Mouse (Mus musculus) right cerebral cortex, postnatal 4 days (tissue): ENCODE data around the gene Kidins220.

Experiments used
- DNase-seq: peaks from one replicate; pipeline ENCODE4 v3.0.0-alpha.2; 2022

Kidins220 gene

DNA sequence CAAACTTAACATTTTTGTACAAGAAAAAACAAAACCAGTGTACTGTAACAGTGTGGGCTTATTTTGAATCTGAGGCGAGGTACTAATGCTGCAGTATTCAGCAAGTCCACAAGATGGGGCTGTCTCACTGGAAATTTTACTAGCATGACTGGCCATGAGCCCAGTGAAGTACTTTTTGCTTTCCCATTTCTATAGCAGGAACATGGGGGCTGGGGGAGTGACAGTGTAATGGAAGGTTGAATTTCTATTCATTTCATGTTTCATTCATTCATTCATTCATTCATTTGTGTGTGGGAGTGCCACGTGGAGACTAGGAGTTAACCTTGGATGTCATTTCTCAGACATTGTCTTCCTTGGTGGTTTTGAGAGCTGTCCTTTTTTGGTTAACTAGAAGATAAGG lies 52.7 kb downstream of the Kidins220 start:
- DNase-seq = peak; percentile 70

DNA sequence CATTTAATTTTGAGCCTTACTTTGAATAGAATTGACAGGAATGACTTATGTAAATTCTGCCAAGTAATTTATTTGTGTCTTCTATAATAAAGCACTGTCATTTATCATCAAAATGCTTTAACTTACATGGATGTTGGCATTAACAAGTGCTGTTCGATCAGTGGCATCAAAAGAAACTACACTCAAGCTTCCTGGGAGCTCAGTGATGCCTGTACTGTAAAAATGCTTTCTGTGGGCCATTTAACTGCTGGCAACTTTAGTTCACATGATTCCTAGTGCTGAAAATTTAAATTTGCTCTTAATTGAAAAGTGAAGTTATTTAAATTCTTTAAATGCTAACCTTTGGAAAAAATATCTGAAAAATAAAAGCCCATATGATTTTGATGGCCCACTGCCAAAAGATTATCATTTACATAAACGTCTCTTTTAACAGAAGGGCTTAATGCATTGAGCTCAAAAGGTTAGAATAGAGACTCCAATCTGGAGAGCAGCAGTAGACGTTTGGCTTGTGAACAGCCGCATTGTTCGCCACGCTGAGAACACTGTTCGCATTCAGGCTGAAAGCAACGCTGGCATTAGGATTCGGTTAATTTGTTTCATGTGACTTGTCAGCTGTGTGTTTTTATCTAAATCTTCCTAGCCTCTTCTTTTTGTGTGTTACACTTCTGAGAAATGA lies 59.1 kb downstream of the Kidins220 start:
- no peak for DNase-seq

DNA sequence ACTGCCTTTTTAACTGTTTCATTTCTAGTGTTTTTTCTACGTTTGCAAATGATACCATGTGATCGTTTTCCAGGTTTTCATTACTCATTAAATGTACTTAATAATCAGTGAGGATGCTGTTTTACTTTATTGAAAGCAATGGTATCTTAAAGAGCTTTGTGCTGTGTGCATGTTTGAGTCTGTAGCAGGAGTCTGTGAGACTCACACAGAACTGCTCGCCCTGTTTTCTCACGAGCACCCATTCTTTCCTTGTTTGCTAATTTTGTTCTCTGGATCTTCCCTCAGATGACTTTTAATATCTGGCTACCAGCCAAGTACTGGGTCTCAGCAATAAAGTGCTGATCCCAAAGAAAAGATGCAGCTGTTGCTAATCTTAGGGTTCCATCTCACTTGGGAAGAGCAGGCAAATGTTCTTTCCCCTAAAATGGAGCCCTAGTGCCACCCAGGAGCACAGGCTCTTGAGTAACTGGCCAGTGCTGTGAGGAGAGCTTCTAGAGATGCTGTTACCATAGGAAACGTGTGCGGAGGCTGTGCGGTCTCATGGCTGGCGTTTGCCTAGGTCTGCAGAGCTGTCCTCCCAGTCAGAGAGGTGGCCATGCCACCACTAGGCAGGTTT lies 59.7 kb downstream of the Kidins220 start:
- DNase-seq = no peak

DNA sequence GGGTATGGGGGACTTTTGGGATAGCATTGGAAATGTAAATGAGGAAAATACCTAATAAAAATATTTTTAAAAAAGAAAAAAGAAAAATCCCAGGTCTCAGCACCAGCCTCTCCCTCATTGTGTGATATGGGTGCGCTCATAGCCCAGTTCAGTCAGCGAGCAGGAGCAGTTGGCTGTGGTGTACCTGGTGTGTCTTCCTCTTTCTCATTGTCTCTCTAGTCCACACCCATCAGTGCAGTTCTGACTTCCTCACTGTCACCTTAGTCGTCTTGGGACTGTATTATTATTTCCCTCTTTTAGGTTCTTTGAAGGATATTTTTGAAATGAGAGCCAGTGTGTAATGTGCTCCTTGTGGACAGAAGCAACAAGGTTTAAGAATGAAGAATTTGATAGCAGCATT lies 61.3 kb downstream of the Kidins220 start:
- no peak for DNase-seq

DNA sequence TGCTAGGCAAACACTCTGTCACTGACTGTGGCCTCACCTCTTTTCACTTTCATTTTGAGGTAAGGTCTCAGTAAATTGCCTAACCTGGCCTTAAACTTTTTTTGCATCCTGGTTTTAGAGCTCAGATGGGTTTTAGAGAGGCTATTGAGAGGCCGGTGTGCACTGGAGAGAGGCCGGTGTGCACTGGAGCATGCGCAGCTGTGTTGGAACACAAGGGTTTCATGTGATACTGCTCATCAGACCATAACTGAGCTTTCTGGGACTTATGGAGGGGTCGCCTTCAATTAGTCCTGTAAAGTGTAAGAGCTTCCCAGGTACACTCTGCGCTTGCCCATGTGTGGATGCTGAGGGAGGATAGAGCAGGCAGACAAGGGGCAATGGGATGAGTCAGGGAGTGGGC lies 62.5 kb downstream of the Kidins220 start:
- no peak for DNase-seq

DNA sequence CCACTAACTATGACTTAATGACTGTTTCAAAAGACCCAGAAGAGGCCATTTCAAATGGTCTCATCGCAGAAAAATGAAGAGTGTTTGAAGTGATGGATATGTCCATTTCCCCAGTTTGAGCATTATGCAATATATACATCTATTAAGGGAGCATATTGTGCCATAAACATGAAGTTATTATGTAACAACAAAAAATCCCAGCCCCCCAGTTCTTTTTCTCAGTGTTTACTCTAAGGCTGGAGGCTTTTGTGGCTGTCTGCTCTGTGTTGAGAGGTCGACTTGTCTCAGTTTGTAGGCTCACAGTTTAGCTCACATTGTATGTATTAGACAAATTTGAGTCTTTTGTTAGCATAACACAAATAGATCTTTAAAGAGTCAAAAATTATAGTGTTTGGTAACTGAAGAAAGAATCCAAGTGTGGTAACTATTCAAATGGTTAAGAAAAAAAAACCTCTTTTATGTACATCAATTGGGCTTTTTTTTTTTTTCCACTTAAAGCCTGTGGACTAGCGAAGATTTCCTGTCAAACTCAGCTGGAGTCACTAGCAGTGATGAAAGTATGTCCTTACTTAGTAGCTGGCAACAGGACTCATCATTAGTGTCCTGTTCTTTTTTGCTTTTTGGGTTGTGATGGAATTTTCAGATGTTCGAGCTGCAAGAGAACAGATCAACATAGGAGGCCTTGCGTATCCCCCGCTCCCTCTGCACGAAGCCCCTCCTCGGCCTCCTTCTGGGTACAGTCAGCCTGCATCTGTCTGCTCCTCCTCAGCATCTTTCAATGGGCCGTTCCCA lies 63.2 kb downstream of the Kidins220 start:
- no peak for DNase-seq

DNA sequence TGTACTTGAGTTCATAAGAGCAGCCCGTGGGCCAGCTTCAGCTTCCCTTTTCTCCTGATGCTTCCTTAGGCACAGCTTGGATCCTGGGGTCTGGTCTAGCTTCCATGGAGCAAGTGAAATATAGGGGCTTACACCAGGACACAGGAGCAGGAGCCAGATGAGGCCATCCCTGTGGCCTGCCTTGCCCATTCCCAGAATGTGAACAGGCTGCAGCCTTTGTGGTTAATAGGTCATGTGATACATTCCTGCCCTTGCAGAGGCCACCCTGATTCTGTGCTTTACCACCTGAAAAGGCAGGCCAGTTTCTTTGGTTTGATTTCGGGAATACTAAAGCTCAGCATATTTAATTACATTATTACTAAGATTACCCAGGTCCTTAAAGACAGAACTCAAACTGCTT lies 69.3 kb downstream of the Kidins220 start:
- DNase-seq = no peak

DNA sequence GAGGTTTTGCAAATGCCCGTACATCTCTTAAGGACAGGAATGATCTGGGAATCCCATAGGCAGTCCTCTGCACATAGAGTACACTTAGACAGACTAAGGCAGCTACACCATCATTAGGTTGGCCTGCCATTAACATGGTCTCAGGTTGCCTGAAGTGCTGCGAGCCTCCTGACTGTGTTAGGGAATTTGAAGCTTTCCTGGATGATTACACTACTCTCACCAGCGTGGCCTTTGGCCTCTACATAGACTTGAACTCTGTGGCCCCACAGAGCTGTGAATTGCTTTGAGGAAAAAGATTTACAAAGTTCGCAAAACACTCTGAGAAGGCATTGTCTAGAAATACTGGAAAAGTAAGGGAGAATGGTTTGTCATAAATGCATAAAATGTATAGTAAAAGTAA lies 69.9 kb downstream of the Kidins220 start:
- no peak for DNase-seq

DNA sequence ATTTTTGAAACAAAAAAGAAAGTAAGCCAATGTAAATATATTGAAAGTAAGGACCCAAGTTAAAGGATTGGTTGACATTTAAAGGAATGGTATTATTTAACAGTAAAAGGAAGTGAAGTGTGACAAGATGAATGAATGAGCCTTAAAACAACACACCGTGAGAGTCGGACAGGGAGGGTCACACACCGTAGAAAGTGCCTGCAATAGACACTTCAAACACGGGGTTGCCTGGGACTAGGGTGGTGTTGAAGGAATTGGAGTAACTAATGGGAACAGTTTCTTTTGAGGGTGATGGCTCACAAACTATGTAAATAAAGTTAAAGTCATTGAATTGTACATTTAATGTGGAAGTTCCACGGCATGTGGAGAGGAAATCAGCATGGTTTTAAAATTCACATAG lies 74.5 kb downstream of the Kidins220 start:
- no peak for DNase-seq

DNA sequence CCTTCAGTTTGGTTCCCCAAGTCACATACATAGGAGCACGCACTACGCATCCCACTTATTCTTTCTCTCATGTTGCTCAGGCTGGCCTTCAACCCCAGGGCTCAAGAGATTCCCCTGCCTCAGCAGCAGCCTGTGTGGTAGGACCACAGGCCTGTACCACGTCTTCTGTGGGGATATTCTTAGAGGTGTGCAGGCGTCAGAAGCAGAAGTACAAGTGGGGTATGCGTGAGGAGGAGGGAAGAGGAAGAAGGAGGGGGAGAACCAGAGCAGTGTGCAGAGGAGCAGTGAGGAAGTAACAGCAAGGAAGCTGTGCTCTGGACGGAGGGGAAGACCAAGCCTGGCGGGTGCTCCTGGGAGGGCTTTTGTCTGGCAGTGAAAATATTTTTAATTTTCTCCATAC lies 79.8 kb downstream of the Kidins220 start:
- no peak for DNase-seq

DNA sequence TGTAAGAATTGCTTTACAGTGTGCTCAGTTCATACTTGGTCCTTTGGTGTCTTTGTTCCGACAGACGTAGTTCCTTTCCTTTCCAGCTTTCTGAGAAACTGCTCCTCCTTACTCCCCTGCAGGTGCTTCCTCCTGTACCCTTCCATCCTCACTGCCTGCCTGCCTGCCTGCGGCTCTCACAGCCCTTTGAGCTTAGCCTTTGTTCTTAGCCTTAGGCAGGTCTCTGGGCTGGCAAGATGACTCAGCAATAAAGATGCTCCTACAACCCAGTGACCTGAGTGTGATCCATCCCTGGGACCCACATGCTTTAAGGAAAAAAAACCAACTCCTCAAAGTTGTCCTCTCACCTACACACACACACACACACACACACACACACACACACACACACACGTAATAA lies 80.2 kb downstream of the Kidins220 start:
- DNase-seq = no peak

DNA sequence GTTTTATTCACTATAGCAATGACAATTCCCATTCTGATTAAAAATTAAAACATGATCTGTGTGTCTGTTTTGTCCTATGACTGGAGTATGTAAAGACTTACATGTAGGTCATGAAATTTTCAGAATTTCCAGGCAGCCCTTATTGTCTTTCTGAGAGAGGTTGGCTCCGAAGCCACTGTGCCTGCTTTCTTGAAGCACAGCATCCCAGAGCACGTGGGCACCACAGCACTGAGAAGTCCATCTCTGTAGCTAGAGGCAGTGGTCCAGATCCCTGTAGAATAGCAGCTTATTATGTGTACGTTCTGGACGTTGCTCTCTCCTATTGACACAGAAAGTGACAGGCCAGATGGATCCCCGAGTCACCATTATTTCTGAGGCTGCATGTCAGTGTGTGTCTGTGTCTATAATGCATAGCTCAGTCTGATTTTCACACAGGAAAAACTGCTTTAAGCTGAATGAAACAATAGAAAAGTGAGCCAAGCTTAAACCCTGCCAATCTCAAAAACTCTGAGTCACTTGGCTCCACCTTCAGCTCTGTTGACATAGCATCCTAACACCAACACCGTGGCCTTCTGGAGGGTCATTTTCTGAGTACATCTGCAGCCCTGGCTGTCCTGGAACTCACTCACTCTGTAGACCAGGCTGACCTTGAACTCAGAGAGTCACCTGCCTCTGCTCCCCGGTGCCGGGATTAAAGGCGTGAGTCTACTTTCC lies 84.9 kb downstream of the Kidins220 start:
- no peak for DNase-seq

DNA sequence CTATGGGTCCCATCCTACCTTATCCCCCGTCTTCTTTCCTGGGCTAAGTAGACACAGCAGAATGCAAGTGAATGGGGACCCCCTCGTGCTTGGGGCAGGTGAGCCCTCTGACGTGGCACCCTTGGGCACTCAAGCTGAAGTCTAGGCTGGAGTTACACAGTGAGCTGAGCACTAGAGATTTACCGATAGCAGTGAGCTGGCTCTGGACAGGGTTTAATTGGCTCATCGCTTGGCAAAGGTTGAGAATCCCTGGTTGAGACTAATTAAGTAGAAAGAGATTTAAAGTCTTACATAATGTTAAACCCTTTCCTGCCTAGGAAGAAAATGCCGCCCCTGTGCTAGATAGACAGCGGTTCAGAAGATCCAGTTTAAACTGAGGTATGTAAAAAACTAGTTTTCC lies 86.2 kb downstream of the Kidins220 start:
- no peak for DNase-seq

DNA sequence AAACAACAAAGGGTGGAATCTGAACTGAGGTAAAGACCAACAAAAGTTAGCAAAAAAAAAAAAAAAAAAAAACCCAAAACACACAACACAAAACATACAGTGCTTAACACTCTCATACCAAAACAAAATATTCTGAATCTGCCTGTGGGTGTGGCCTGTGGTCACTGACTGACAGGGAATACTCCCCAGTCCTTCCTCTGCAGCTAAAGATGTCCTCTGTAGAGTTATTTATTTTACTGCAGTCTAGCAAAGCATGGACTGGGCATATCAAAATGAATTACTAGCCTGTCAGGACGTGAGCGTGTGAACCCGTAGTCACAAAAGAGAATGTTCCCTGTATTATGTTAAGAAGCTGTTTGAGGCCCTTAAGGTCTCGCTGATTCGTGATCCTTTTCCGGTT lies 87.5 kb downstream of the Kidins220 start:
- no peak for DNase-seq

DNA sequence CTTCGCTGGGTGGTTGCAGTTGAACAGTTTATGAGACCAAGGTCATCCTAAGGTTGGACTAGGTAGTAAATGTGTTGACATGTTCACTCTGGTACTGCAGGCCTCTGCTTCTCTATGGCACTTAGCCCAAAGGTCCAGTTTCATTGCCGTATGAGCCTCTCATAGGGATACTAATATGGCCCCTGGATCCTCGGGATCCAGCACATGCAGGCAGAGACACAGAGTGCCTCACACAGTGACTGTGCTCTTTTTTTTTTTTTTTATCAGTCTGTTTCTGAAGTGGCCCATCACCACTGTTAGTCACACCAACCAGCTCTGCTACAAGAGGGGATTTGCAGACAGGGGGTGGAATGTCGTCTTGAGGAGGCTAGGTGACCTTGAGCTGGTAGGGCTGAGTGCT lies 98.6 kb downstream of the Kidins220 start:
- DNase-seq = no peak

DNA sequence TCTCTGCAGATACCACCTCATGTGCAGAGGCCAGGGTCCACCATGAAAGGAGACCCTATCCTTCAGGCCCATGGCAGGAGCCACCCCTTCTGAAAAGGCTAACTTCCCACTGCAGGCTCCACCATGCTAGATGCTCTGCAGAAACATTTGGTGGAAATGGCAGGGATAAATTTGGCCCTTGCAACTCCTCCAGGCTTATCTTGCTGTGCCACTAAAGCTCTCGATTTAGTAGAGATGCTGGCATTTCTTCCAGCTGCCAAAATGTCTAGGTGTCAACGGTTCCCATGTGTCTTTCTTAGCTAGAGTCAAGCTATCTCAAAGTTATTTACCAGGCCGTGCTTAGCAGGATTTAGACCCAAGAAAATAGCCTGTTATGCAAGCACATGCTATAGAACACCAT lies 99.6 kb downstream of the Kidins220 start:
- no peak for DNase-seq

DNA sequence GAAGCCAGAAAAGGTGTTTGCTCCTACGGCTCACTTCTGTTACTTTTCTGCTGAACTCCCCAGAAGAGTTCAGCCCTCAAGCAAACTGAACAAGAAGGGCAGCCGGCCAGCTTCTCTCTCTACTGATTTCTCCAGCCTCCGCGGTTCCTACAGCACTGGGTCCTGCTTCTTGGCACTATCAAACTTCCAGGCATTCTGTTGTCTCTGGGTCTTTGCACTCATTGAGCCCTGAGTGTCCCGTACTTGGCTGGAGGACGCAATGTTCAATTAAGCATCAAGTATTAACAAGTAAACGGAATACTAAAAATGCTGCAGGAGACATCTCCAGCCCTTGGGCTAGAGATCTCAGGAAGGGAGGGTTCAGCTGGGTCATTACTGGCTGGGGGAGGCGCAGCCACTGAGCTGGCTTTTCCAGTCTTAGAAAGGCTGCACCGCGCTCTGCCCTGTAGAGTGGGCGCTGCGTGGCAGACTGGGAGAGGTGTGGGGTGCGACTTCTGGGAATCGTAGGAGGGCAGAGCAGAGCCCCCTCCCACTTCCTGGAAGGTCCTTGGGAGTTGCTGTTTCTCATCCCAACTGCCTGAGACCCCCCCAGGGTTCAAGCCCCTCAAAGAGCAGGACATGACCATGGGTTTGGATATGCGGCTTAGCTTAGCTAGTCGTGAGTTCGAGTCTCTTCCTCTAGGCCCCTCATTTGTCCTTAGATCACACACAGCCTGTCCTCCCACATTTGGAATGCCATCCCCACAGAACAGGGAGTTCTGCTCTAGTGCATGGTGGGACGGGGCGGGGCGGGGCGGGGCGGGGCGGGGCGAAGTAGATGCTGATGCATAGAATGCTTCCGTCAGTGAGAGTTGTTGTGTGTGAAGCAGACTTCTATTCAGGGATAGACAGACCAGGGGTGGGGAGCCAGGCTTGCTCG lies 108.8 kb downstream of the Kidins220 start:
- DNase-seq = no peak

DNA sequence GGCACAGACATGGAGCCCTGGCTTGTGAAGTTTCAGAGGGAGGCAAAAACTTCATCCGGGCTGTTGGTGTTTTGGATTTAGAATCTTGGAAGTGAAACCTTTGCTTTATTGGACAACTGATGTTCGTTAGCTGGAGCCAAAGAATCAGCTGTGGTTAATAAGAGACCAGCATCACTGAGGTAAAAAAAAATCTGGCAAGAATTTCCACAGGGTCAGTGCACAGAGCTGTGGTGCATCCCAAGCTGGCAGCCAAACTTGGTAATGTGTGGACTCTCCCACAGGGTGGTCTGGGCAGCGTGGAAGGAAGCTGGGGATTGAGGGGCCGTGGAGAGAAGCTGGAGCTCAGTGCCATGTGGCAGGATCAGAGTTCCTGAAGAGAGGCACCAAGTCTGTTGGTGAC lies 112.2 kb downstream of the Kidins220 start:
- DNase-seq = no peak

DNA sequence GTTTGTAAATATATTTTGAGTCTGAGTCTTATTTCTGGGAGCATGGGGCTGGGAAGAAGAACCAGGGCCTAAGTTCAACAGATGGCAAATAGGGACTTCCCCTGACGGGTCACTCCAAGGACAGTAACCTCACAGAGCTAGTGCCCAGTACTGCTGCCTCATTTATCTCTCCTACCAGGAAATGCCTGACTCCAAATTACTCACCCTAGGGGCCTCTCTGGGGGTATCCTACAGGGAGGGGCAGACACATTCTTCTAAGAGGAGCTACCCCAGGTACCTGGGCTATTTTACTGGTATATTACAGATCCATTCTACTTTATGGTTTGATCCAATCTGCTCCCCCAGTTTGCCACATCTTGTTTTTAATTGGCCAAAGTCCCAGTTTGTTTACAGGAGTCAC lies 114.7 kb downstream of the Kidins220 start:
- DNase-seq = no peak

DNA sequence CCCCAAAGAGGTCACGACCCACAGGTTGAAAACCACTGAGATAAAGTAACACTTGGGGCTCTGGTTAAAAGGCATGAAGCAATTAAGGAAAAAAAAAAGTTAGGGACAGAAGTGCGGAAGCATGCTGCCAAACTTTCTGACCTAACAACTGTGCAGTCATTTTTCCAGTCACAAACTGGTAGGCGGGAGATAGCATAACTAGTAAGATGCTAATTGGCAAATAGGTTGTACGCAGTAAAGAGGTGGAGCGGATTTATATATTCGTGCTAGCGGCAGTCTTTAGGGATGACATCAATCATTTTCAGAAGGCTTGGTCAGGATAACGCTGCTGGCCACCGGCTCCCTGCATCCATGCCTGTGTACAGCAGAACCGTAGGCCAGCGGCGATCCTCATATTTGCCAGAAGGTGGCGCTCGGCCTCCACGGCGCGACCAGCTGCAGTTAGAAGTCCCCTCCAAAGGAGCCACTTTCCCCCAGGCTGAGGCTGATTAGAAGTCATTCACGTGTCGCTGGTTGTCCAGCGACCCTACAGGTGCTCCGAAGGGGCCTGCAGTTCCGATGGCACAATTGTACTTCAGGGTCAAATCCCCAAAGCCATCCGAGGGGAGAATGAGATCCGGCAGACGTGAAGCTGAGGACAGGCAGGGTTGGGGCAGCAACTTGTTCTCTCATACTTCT lies 117.4 kb downstream of the Kidins220 start:
- peak; percentile 91 for DNase-seq

DNA sequence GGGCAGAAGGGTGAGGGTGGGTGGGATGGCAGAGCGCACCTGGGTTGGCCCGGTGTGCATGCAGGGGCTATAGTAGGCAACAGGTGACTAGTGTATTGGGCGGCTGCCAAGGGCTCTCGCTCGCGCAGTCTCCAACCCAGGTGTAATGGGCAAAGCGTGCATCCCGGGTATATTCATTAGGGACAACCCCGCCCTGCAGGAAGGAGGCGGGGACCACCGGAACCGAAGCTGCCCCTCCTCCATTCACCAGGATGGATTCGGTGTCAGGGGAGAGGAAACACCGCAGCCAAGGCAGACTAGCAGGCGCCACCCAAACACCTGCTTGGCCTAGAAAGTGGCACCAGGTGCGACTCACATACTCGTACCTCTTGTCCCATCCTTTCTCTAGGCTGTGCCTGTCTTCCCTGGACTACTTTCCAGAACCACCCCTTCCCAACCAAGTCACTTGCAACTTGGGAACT lies 118.1 kb downstream of the Kidins220 start:
- DNase-seq = peak; percentile 59
